Mouse (Mus musculus) mesoderm, embryonic 11.5 days (tissue): Measurements from ENCODE around the gene Hemgn.
A peak's percentile ranks its signal among the peaks of the same experiment; 100 is the strongest.

ENCODE experiments used
- DNase-seq: peaks from one replicate; pipeline ENCODE4 v3.0.0-alpha.2; 2012; ENCODE audit warnings: low read depth, low spot score

Gene Hemgn

GRCm38 (mm10) chr4:46359539-46360253, 53.6 kb downstream of the Hemgn start:
- DNase-seq, result no peak

DNA sequence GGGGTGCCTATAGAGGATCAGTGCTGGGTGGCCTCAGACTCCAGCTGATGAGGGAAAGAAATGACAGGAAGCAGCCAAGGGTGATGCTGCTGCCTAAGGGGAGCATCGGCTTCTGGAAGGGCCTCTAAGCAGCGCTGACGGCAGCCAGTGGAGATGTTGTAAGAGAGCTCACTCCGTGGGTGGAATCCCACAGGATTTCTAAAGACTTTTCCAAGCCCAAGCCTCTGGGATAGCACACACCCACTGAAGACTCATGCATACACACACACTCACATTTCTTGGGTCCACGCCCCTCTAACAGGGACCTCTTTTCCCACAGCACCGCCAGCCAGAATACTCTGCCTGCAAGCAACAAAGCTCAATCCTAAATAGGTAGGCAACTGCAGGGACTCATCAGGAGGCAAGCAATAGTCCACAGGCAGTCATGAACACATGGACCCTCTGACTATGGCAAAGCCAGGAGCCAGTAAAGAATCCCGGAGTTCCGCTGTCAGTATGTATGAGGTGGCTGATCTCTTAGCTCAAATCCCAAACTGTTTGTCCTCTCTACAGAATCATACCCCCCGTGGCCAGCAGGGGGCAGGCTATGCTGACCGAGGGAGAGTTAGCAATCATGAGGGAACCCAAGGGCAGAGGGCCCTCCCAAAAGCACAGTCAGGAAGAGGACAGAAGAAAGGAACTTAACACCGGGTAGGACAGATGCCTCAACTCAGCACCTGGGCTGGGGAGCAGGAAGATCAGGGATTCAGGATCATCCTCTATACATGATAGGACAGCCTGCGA, 56.8 kb downstream of the Hemgn start:
- DNase-seq, result peak; percentile 68

DNA sequence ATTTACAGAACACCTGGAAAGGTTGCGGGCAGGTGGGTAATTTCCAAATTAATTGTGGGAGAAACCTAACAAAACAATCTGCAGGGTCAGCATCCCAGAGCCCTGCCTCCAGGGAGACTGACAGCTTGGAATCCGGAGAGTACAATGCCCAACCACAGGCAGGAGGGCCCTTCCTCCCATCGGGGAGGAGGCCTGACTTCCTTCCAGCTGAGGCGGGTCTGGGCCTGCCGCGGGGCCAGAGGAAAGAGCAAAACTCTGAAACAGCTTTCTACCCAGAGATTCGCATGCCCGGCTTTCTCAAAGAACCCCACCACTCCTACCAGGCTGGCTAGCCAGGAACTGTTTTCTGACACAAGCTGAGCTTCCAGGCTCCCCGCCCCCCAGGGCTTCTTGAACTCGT, 60.3 kb downstream of the Hemgn start:
- DNase-seq, result no peak

DNA sequence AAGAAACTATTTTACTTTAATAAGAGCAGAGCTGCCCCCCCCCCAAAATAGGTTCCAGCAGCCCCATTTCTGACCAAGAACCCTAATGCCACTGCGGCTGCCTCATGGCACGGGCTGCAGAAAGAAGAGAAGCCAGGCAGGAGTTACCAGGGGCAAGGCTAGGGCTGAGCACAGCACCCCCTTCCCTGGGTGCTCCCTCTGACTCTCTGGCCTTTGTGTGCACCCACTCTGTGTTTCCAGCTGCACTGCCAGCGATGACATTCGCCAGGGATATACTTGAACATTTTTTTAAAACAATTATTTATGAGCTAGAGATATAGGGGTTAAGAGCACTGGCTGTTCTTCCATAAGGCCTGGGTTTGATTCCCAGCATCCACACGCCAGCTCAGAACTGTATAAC, 63.8 kb downstream of the Hemgn start:
- DNase-seq, result no peak

DNA sequence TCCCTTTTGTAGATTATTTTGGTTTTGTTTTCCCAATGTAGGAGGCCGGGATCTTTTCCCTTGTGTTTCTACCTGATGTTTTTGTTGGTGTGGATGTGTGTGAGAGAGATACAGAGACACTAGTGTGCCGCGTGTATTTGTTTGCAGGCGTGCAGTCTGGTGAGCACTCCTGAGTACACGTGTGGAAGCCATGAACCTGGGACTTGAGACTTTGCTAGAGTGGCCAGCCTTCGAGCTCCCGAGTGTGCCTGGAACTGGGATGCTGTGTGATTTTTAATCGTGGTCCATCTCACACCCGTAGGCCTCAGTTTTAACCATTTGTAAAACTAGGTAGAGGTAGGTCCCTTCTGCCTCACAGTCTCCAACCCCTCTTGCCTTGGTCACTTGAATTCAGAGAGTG, 64.4 kb downstream of the Hemgn start:
- DNase-seq, result no peak

DNA sequence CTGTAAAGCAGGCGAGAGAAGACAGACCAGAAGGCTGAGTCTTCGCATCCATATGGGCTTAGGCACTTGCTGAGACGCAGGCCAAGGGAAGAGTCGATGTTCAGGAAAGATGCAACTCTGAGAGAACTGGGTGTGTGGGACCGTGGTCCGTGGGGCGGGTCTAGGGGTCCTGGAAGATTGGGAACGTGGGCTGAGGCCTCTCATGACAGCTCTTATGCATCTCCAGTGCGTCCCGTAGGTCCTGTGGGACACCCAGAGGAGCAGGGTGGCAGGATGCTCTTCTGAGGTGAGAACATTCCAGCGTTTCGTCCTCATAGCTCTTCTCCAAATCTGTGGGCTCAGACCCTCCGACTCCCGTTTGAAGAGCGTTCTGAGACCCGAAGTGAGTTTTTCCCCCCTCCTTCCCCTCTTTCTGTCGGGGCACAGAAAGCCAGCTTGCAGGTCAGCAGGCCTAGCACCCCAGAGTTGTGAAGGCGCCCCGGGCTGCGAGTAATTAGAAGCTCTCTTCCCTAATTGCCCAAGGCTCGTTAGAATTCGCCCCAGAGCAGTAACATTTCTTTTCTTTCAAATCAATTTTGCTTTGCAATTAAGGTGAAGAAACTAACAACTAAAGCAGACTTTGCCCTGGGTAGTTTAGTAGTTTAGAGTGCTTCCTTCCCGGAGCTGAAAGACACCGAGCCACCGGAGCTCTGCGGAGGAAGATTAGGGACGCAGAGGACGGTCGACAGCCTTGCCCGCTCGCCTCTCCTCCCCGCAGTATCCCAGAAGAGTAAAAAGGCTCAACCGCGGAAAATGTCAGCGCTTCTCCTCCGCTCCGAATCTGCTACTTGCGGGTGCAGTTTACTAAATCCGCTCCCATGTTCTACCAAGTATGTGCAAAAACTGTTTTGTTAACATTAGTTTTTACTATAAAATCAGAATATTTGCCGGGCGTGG, 65.5 kb downstream of the Hemgn start:
- DNase-seq, result no peak

DNA sequence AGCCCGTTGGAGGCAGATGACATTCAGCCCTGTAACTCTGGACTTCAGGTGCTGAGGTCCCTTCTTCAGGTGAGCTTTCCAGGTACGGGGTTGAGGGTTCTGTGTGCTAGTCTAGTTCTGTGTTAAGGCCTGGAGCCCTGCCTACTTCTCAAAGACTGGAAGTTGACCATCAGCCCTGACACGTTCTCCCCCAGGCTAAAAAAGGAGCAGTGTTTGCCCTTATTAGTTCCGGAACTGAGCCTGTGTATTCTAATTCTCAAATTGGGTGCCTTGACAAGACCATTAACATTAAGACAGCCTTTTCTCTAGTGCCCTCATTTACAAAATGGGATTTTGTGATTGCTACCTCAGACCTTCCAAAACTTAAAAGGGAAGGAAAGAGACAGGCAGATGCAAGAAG, 66.2 kb downstream of the Hemgn start:
- DNase-seq, result no peak

- DNase-seq, result no peak
These were observed 67.1 kb downstream of the Hemgn start for GRCm38 (mm10) chr4:46346221-46346620.

DNA sequence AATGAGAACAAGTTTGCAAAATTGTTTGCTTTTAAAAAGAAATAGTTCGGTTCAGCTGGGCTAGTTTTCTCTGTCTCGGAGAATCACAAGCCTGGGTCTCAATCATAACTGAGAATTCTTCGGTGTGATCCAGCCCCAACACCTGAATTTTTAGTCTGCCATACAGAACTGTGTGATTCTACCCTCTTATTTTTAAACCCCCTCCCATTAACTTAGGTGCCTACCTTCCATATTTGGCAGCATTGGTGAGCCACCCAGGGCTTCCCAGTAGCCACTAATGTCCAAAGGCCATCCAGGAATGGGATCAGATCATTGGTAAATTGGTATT, 67.6 kb downstream of the Hemgn start:
- no peak for DNase-seq

DNA sequence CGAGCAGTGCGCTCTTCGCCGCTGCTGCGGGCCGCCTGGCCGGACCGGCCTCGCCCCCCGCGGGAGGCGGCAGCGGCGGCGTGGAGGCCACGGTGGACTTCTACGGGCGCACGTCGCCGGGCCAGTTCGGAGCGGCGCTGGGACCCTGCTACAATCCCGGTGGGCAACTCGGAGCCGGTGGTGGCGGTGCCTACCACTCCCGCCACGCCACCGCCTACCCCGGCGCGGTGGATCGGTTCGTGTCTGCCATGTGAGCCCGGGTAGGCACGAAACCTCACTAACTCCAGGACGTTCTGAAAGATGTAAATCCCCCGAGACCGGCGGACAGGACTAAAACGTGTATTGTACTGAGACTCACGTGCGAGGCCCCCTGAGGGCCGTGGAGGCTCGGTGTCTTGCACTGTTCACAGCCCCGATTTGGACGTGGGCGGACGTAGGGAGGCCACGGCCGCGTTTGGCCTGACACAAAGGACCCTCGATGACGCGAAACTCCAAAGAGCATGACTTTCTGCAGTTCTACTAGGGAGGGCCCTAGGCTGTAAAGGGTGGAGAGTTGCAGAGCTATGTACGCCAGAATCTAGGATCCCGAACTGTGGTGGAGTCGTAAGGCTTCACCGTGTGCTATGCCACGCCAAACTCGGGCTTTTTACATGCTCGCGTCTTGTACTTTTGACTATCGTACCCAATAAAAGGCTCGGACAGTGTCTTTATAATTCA, 68.1 kb downstream of the Hemgn start:
- DNase-seq, result no peak

- DNase-seq, result no peak
These were observed 69.0 kb downstream of the Hemgn start for GRCm38 (mm10) chr4:46344288-46344687.
